ENCODE assay signal across 8 mouse cellular contexts in the genomic region with DNA sequence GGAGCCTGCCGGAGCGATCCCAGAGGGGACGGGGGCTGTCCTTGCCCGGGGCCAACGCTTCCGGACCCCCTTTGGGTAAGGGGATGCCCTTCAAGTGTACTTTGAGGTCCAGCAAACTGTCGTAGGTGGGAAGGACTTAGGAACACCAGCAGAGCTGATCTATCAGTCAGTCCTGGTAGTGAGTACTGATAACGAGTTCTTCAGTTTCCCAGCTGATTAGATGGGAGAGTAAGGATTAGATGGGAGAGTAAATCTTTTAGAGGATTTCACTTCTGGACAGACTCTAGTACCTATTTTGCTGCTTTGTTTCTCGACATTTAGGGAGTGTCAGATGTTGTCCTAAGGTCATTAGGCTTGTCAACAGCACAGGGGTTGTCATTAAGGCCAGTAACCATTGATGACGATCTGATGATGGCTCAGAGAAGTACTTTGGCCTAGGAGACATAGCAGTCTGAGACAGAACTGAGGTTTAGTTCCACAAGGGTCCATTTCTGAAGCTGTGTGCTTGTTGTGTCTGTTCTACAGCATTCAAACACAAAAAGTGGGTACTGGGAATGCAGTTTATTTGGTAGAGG. TPM values are rescaled to one million over a fixed set of nuclear protein-coding genes. Genes with fewer than 3 reads are reported as not detected.
DNase-seq lines count a peak whose midpoint lies in the region; ATAC-seq and TF ChIP-seq lines count a peak whose summit lies in the region.

No protein-coding gene starts in this region.

- H3K36me3 ChIP-seq in C2C12 (ENCODE audit: control insufficient read depth, insufficient read depth) = peaks cover 12% of the 10 kb centered on the region
- H3K36me3 ChIP-seq in forebrain, embryonic 12.5 days (replicated peaks) = peaks cover 13% of the 10 kb centered on the region
- no peaks in the 10 kb centered on the region for H3K36me3 ChIP-seq in liver, embryonic 15.5 days (replicated peaks)

- peak overlapping the region; percentile 86 for H3ac ChIP-seq in C2C12 (ENCODE audit: control insufficient read depth, insufficient read length, low read depth)

- H3K9me3 ChIP-seq in forebrain, embryonic 12.5 days = no peaks in the 10 kb centered on the region
- no peaks in the 10 kb centered on the region for H3K9me3 ChIP-seq in liver, embryonic 15.5 days (replicated peaks)

- H3K9ac ChIP-seq in forebrain, embryonic 12.5 days = peak overlapping the region; percentile 97
- peak overlapping the region; percentile 92 for H3K9ac ChIP-seq in liver, embryonic 15.5 days

- H3K79me2 ChIP-seq in C2C12 (ENCODE audit: control insufficient read depth, insufficient read depth) = peaks cover 49% of the 10 kb centered on the region

- H3K4me2 ChIP-seq in forebrain, embryonic 12.5 days = peak overlapping the region; percentile 73
- peak overlapping the region; percentile 86 for H3K4me2 ChIP-seq in liver, embryonic 15.5 days

- ATAC-seq in forebrain, embryonic 12.5 days (ENCODE audit: low FRiP score) = peak; percentile 72
- peak; percentile 56 for ATAC-seq in liver, embryonic 15.5 days (ENCODE audit: insufficient read depth)
- no peak for ATAC-seq in granulocyte monocyte progenitor cell, adult 5-6 weeks (replicated peaks; ENCODE audit: poor library complexity, severe bottlenecking)

- H3K4me3 ChIP-seq in gastrocnemius, adult 2 months = peak overlapping the region; percentile 85
- peak overlapping the region; percentile 56 for H3K4me3 ChIP-seq in C2C12 (ENCODE audit: insufficient read depth, poor library complexity, severe bottlenecking)
- H3K4me3 ChIP-seq in forebrain, embryonic 12.5 days (replicated peaks) = peak overlapping the region; percentile 99
- peak overlapping the region; percentile 98 for H3K4me3 ChIP-seq in liver, embryonic 15.5 days (replicated peaks)

- peaks cover 13% of the 10 kb centered on the region for H3K4me1 ChIP-seq in forebrain, embryonic 12.5 days
- H3K4me1 ChIP-seq in liver, embryonic 15.5 days (replicated peaks) = peaks cover 15% of the 10 kb centered on the region

- no peak for TF ChIP-seq CTCF in gastrocnemius, adult 2 months (IDR thresholded peaks at IDR 0.05)
- no peak for TF ChIP-seq CTCF in C2C12 (IDR thresholded peaks at IDR 0.05; ENCODE audit: control insufficient read depth, insufficient read depth, insufficient read length)

- peaks cover 25% of the 10 kb centered on the region for H3K79me3 ChIP-seq in C2C12 (ENCODE audit: low read depth)

- intact Hi-C loops in gastrocnemius, adult 2 months (cut with DNase I) = no loop called here

- H3K27ac ChIP-seq in gastrocnemius, adult 2 months = peak overlapping the region; percentile 95
- H3K27ac ChIP-seq in forebrain, embryonic 12.5 days = peak overlapping the region; percentile 75; the same call in 1 of the 2 replicates
- H3K27ac ChIP-seq in liver, embryonic 15.5 days (replicated peaks) = peak overlapping the region; percentile 77

- no peak for DNase-seq in gastrocnemius, adult 2 months
- DNase-seq in gastrocnemius, postnatal 25 days = no peak
- DNase-seq in right cerebral cortex, postnatal 14 days = no peak
- no peak for DNase-seq in testis, postnatal 10 days (ENCODE audit: low spot score)

- whole genome bisulfite sequencing in forebrain, embryonic 12.5 days = 2% methylated on average over 10 of the region's 10 CpGs
- WGBS in liver, embryonic 15.5 days (ENCODE audit: insufficient replicate concordance) = under 1% methylated on average over 10 of the region's 10 CpGs

- no peaks in the 10 kb centered on the region for H3K27me3 ChIP-seq in C2C12 (ENCODE audit: control insufficient read depth, insufficient read depth, insufficient read length)
- H3K27me3 ChIP-seq in forebrain, embryonic 12.5 days = no peaks in the 10 kb centered on the region
- no peaks in the 10 kb centered on the region for H3K27me3 ChIP-seq in liver, embryonic 15.5 days

TF ChIP-seq in C2C12, 6 proteins besides CTCF, POLR2A, EP300 and RAD21:
- no peak for TF ChIP-seq CEBPB (IDR thresholded peaks at IDR 0.05; ENCODE audit: low read depth)
- TF ChIP-seq USF1 (IDR thresholded peaks at IDR 0.05; ENCODE audit: low read depth) = no peak
- no peak for TF ChIP-seq MYOD1 (IDR thresholded peaks at IDR 0.05; ENCODE audit: control insufficient read depth, insufficient read length, low read depth)
- no peak for TF ChIP-seq FOSL1 (IDR thresholded peaks at IDR 0.05; ENCODE audit: insufficient read depth, low read length, poor library complexity, severe bottlenecking)
- no peak for TF ChIP-seq MYOG (IDR thresholded peaks at IDR 0.05; ENCODE audit: control insufficient read depth, extremely low read depth, insufficient read length)
- TF ChIP-seq MAX (IDR thresholded peaks at IDR 0.05) = no peak

RNA-seq across cellular contexts. Expression of a gene that starts 5.2 kb away (rescaled TPM):
- total RNA-seq in gastrocnemius, adult 2 months (2021) = 1 to 10 TPM; 6.7 to 7.2 TPM
- total RNA-seq in gastrocnemius, postnatal 25 days (2021) = 1 to 10 TPM; 4.7 to 4.8 TPM
- polyA plus RNA-seq in C2C12 (2012; fragmentation: generic; extraction: Trizol) = 2.2 TPM
- 12.3 and 13.0 TPM in 2 replicates for polyA plus RNA-seq in forebrain, embryonic 12.5 days (2016; fragmentation: Nextera tagmentation; extraction: Ambion mirVana)
- 2.6 and 3.1 TPM in 2 replicates for polyA plus RNA-seq in liver, embryonic 15.5 days (2015; fragmentation: Nextera tagmentation; extraction: Ambion mirVana)
- total RNA-seq in granulocyte monocyte progenitor cell, adult 5-6 weeks (2014; fragmentation: Nextera tagmentation) = 0.09 and 4.1 TPM in 2 replicates
- 5.3 and 5.6 TPM in 2 replicates for total RNA-seq in granulocyte monocyte progenitor cell, adult 5-6 weeks (2017)

RNA-seq across cellular contexts. Expression of a gene that starts 28.1 kb away (rescaled TPM):
- 100 to 1,000 TPM; 428 to 488 TPM for total RNA-seq in gastrocnemius, adult 2 months (2021)
- 100 to 1,000 TPM; 494 to 525 TPM for total RNA-seq in gastrocnemius, postnatal 25 days (2021)
- polyA plus RNA-seq in C2C12 (2012; fragmentation: generic; extraction: Trizol) = 29.7 TPM
- polyA plus RNA-seq in forebrain, embryonic 12.5 days (2016; fragmentation: Nextera tagmentation; extraction: Ambion mirVana) = 100 and 108 TPM in 2 replicates
- 45.5 and 48.3 TPM in 2 replicates for polyA plus RNA-seq in liver, embryonic 15.5 days (2015; fragmentation: Nextera tagmentation; extraction: Ambion mirVana)
- total RNA-seq in granulocyte monocyte progenitor cell, adult 5-6 weeks (2014; fragmentation: Nextera tagmentation) = 56.4 and 79.2 TPM in 2 replicates
- total RNA-seq in granulocyte monocyte progenitor cell, adult 5-6 weeks (2017) = 94.7 and 131 TPM in 2 replicates

RNA-seq across cellular contexts. Expression of a gene that starts 43.4 kb away (rescaled TPM):
- 10 to 100 TPM; 13.4 to 16.1 TPM for total RNA-seq in gastrocnemius, adult 2 months (2021)
- total RNA-seq in gastrocnemius, postnatal 25 days (2021) = 10 to 100 TPM; 12.4 to 12.9 TPM
- polyA plus RNA-seq in C2C12 (2012; fragmentation: generic; extraction: Trizol) = 31.6 TPM
- 98.8 and 100 TPM in 2 replicates for polyA plus RNA-seq in forebrain, embryonic 12.5 days (2016; fragmentation: Nextera tagmentation; extraction: Ambion mirVana)
- polyA plus RNA-seq in liver, embryonic 15.5 days (2015; fragmentation: Nextera tagmentation; extraction: Ambion mirVana) = 29.3 and 29.4 TPM in 2 replicates
- total RNA-seq in granulocyte monocyte progenitor cell, adult 5-6 weeks (2014; fragmentation: Nextera tagmentation) = 51.8 and 57.7 TPM in 2 replicates
- 61.5 and 63.7 TPM in 2 replicates for total RNA-seq in granulocyte monocyte progenitor cell, adult 5-6 weeks (2017)
